Mouse (Mus musculus) lung, postnatal 0 days (tissue): ENCODE data around the gene Gm20441. TPM values are rescaled to one million over a fixed set of nuclear protein-coding genes. Genes with fewer than 3 reads are reported as not detected.

ENCODE experiments used
- ATAC-seq: fragments of 200-750 bp; cut with Nextera tagmentation; 2 replicates; pipeline ENCODE4 v1.8.0; 2017; ENCODE audit warnings: moderate library complexity
- DNase-seq: peaks from one replicate; pipeline ENCODE4 v3.0.0-alpha.2; 2016; ENCODE audit warnings: low spot score
- H3K27ac ChIP-seq: fragments of 300-500 bp; sonication (generic); 2 replicates; pipeline ENCODE4 v1.5.1; 2014; ENCODE audit warnings: antibody characterized with exemption, mild to moderate bottlenecking, low read length, mixed read lengths
- H3K27me3 ChIP-seq: fragments of 300-500 bp; sonication (generic); replicated peaks from 2 replicates; pipeline ENCODE4 v1.6.1; 2014; ENCODE audit warnings: low read length, mixed read lengths; ENCODE audit not compliant: insufficient read depth
- H3K36me3 ChIP-seq: fragments of 300-500 bp; sonication (generic); 2 replicates; pipeline ENCODE4 v1.6.1; 2014; ENCODE audit warnings: low read length, mixed read lengths; ENCODE audit not compliant: insufficient read depth
- H3K4me1 ChIP-seq: fragments of 300-500 bp; sonication (generic); 2 replicates; pipeline ENCODE4 v1.6.1; 2014; ENCODE audit warnings: antibody characterized with exemption, low read depth, low read length, mixed read lengths; ENCODE audit not compliant: insufficient read depth
- H3K4me2 ChIP-seq: fragments of 300-500 bp; sonication (generic); replicated peaks from 2 replicates; pipeline ENCODE4 v1.6.1; 2014; ENCODE audit warnings: low read depth, mild to moderate bottlenecking, low read length, moderate library complexity, mixed read lengths
- H3K4me3 ChIP-seq: fragments of 300-500 bp; sonication (generic); 2 replicates; pipeline ENCODE4 v1.5.1; 2014; ENCODE audit warnings: low read depth, low read length
- H3K9ac ChIP-seq: fragments of 300-500 bp; sonication (generic); replicated peaks from 2 replicates; pipeline ENCODE4 v1.6.1; 2014; ENCODE audit warnings: low read depth, mild to moderate bottlenecking
- H3K9me3 ChIP-seq: fragments of 300-500 bp; sonication (generic); 2 replicates; pipeline ENCODE4 v1.6.1; 2016; ENCODE audit warnings: low read length, mixed read lengths
- CTCF ChIP-seq: IDR thresholded peaks from 2 replicates; pipeline ENCODE4 v1.5.1; 2016; ENCODE audit warnings: antibody characterized with exemption, mild to moderate bottlenecking
- EP300 ChIP-seq: IDR thresholded peaks from 2 replicates; pipeline ENCODE4 v1.6.1; 2016; ENCODE audit warnings: antibody characterized with exemption, mild to moderate bottlenecking, control low read depth
- WGBS: fragments of 180-500 bp; shearing (Covaris S2); extraction: QIAGEN DNeasy Blood & Tissue Kit; methylation state at CpG from one replicate; pipeline ENCODE4 v1.1.7; 2014; 5-methylcytosine and 5-hydroxymethylcytosine counted together
- polyA plus RNA-seq: library from polyadenylated mRNA; unstranded; fragments of >200 nt; fragmentation: Nextera tagmentation; extraction: Ambion mirVana; gene quantifications from 2 replicates; pipeline ENCODE4 v1.2.1, GENCODE M21; 2015

Gm20441 gene
- polyA plus RNA-seq, 1 experiment from 2014 or later = not detected

DNA sequence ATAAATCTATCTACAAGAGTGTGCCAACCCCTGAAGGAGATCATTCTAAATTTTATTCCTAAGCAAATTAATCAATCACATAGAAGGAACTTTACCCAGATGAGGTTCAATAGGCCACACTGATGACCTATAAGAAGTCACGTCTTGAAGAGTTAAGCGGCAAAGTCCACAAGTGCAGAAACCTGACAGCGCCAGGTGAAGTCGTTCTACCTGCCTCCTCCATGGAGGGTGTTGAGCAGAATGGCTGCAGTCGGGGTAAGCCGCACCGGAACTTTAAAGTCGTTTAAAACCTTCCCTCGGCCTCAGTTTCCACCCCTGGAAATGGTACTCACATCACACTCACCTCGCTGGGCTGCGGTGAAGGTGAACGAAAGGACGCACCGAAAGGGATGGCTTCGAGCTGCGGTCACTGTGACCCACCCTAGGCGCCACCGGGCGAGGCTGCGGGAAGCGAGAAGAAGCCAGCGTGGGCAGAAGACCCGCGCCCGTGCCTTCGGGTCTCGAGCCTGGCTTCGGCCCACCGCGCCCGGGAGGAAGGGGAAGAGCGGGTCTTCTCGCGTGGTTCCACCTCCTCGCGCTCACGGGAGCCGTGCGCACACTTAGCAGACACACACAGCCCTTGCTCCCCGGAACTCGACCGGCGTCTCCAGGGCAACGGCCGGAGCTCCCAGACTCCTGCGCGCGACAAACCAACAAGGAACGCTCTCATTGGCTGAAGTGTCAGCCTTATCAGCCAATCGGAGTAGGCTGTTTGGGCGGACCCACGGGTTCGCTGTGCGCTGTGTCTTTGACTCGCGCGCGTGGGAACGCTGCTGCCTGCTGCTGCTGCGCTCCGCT is 16.9 kb downstream of the Gm20441 start, which contains the start of gene Cabin1:
TSS of gene Cabin1 (minus strand) at position 660 of the 837 bp plus-strand sequence.
- H3K9ac ChIP-seq = peak within 1 kb of the TSS; percentile 82
- peak within 1 kb of the TSS; percentile 87 for H3K4me2 ChIP-seq
- H3K4me3 ChIP-seq = peak within 1 kb of the TSS; percentile 78
- TF ChIP-seq EP300 (no peak), CTCF (no peak)
- H3K36me3 ChIP-seq = no peaks in the 10 kb centered on the region
- ATAC-seq = peak; percentile 100
- WGBS = under 1% methylated on average over 60 of the region's 61 CpGs
- H3K27me3 ChIP-seq = no peaks in the 10 kb centered on the region
- no peaks in the 10 kb centered on the region for H3K9me3 ChIP-seq
- peak within 1 kb of the TSS; percentile 65 for H3K27ac ChIP-seq
- peaks cover 5% of the 10 kb centered on the region; the same call in 1 of the 2 replicates for H3K4me1 ChIP-seq
- peak; percentile 98 for DNase-seq

DNA sequence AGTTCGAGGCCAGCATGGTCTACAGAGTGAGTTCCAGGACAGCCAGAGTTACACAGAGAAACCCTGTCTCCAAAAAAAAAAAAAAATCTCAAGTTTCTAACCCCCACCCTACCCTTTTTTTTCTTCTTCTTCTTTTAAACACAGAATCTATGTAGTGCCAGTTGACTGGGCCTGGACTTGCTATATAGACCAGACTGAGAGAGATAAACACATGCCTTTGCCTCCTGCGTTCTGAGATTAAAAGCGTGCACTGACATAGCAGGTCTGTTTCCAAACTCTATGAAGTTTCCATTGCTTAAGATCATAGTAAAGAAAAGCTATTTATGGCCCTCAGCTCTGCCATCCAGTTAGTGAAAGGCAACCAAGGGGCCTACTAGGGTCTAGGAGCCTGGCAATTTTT is 18.3 kb downstream of the Gm20441 start:
- Histone ChIP-seq H3K9ac (no peak overlapping the region), H3K9me3 (no peaks in the 10 kb centered on the region), H3K4me2 (no peak overlapping the region), H3K4me1 (peaks cover 5% of the 10 kb centered on the region; the same call in 1 of the 2 replicates), H3K27ac (no peak overlapping the region), H3K27me3 (no peaks in the 10 kb centered on the region), H3K4me3 (no peak overlapping the region), H3K36me3 (no peaks in the 10 kb centered on the region)
- DNase-seq (no peak), ATAC-seq (no peak)
- WGBS = 87% methylated on average over 3 of the region's 3 CpGs
- TF ChIP-seq EP300 = no peak
- no peak for TF ChIP-seq CTCF

DNA sequence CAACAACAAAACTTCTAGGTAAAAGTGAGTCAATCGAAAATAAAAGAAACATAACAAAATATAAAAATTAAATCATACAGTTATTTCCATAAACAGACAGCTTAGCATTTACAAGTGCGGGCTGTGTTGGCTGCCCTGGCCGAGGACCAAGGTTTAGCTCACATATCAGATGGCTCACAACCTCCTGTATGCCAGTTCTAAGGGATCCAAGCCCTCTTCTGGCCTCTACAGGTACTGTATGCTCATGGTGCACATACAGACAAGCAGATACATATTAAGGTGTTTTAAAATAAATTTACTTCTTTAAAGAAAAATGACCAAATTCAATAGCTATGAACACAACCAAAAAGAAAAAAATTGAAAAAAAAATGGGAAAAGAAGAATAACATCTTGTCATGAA is 20.4 kb downstream of the Gm20441 start:
- Histone ChIP-seq H3K9me3 (no peaks in the 10 kb centered on the region), H3K9ac (no peak overlapping the region), H3K36me3 (no peaks in the 10 kb centered on the region), H3K27ac (no peak overlapping the region), H3K4me1 (peaks cover 5% of the 10 kb centered on the region; the same call in 1 of the 2 replicates), H3K4me2 (no peak overlapping the region), H3K4me3 (no peak overlapping the region), H3K27me3 (no peaks in the 10 kb centered on the region)
- no peak; the same call in 1 of the 2 replicates for TF ChIP-seq CTCF
- TF ChIP-seq EP300 = no peak
- 98% methylated on average over 3 of the region's 3 CpGs for WGBS
- ATAC-seq (no peak), DNase-seq (no peak)

DNA sequence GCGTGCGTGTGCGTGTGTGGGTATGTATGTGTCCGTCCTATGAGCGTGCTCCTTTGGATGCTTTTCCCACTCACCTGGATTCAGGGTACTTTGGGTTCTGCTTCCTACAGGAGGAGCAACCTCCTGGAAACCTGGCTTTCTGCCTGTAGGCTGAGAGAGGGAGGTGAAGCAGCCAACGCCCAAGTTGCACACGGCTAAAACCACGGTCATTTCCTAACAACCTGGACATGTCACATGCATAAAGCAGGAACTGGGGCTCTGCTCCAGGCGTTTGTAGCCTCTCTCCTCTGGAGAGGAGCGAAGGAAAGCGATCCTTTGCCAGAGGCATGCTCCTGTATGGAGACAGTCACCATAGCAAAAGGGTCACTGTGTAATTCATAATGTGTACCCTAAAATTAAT is 24.0 kb downstream of the Gm20441 start:
- ATAC-seq (no peak), DNase-seq (no peak)
- Histone ChIP-seq H3K9ac (no peak overlapping the region), H3K4me2 (no peak overlapping the region), H3K4me3 (no peak overlapping the region), H3K9me3 (no peaks in the 10 kb centered on the region), H3K4me1 (no peaks in the 10 kb centered on the region), H3K36me3 (peaks cover 22% of the 10 kb centered on the region), H3K27ac (no peak overlapping the region), H3K27me3 (no peaks in the 10 kb centered on the region)
- TF ChIP-seq CTCF = no peak
- TF ChIP-seq EP300 = no peak
- WGBS = 85% methylated on average over 11 of the region's 11 CpGs

- Histone ChIP-seq H3K4me3 (no peak overlapping the region), H3K4me1 (no peaks in the 10 kb centered on the region), H3K9ac (no peak overlapping the region), H3K36me3 (peaks cover 41% of the 10 kb centered on the region), H3K4me2 (no peak overlapping the region), H3K9me3 (no peaks in the 10 kb centered on the region), H3K27me3 (no peaks in the 10 kb centered on the region), H3K27ac (no peak overlapping the region)
- TF ChIP-seq CTCF = peak; percentile 96
- TF ChIP-seq EP300 = no peak
- 46% methylated on average over 3 of the region's 3 CpGs for WGBS
- ATAC-seq (peak; percentile 86), DNase-seq (peak; percentile 88)
These were observed 36.7 kb downstream of the Gm20441 start for GRCm38 (mm10) chr10:75744017-75744416.

DNA sequence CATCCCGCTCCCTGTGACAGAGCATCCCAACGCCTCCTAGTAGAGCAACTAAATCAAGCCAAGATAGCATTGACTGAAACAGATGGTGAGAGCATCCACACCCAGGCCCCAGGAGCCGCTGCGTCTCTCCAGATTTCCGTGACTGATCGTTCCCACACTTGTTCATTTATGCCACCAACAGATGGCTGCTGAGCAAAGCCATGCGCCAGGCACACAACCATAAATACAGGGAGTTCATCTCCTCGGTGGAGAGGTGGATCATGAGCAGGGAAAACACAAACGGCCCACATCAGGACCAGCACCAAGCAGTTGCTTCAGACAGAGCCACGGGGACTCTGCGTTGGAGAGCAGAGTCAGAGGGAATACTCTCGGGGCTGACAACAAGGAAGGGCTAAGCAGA is 37.4 kb downstream of the Gm20441 start:
- Histone ChIP-seq H3K9ac (no peak overlapping the region), H3K9me3 (no peaks in the 10 kb centered on the region), H3K4me3 (no peak overlapping the region), H3K36me3 (peaks cover 41% of the 10 kb centered on the region), H3K4me2 (no peak overlapping the region), H3K27me3 (no peaks in the 10 kb centered on the region), H3K27ac (no peak overlapping the region), H3K4me1 (no peaks in the 10 kb centered on the region)
- WGBS = 92% methylated on average over 12 of the region's 12 CpGs
- TF ChIP-seq CTCF (no peak), EP300 (no peak)
- DNase-seq = no peak
- ATAC-seq = no peak
